Mouse (Mus musculus) limb, embryonic 13.5 days (tissue): ENCODE measurements around the gene Dyrk4. TPM values are rescaled to one million over a fixed set of nuclear protein-coding genes. Genes with fewer than 3 reads are reported as not detected.

Experiments
- ATAC-seq: fragments of 200-750 bp; cut with Nextera tagmentation; 2 replicates; pipeline ENCODE4 v1.8.0; 2017; ENCODE audit warnings: low read depth, moderate number of reproducible peaks, moderate TSS enrichment; ENCODE audit not compliant: low FRiP score
- H3K27ac ChIP-seq: fragments of 300-500 bp; sonication (generic); 2 replicates; pipeline ENCODE4 v1.5.1; 2015; ENCODE audit warnings: inconsistent platforms, mild to moderate bottlenecking, moderate library complexity
- H3K27me3 ChIP-seq: fragments of 300-500 bp; sonication (generic); 2 replicates; pipeline ENCODE4 v1.6.1; 2015; ENCODE audit warnings: mild to moderate bottlenecking, inconsistent platforms
- H3K36me3 ChIP-seq: fragments of 300-500 bp; sonication (generic); 2 replicates; pipeline ENCODE4 v1.6.1; 2015; ENCODE audit warnings: inconsistent platforms, mild to moderate bottlenecking, moderate library complexity
- H3K4me1 ChIP-seq: fragments of 300-500 bp; sonication (generic); 2 replicates; pipeline ENCODE4 v1.6.1; 2015; ENCODE audit warnings: inconsistent platforms
- H3K4me2 ChIP-seq: fragments of 300-500 bp; sonication (generic); replicated peaks from 2 replicates; pipeline ENCODE4 v1.6.1; 2015; ENCODE audit warnings: inconsistent platforms, mild to moderate bottlenecking, moderate library complexity
- H3K4me3 ChIP-seq: fragments of 300-500 bp; sonication (generic); 2 replicates; pipeline ENCODE4 v1.5.1; 2015; ENCODE audit warnings: moderate library complexity, mild to moderate bottlenecking, inconsistent platforms
- H3K9ac ChIP-seq: fragments of 300-500 bp; sonication (generic); 2 replicates; pipeline ENCODE4 v1.6.1; 2015; ENCODE audit warnings: mild to moderate bottlenecking, inconsistent platforms
- H3K9me3 ChIP-seq: fragments of 300-500 bp; sonication (generic); 2 replicates; pipeline ENCODE4 v1.6.1; 2016; ENCODE audit warnings: inconsistent platforms
- WGBS: fragments of 180-500 bp; shearing (Covaris S2); methylation state at CpG from one replicate; pipeline ENCODE4 v1.1.7; 2015; 5-methylcytosine and 5-hydroxymethylcytosine counted together
- polyA plus RNA-seq: library from polyadenylated mRNA; unstranded; fragments of >200 nt; fragmentation: Nextera tagmentation; extraction: Ambion mirVana; gene quantifications from 2 replicates; pipeline ENCODE4 v1.2.1, GENCODE M21; 2015

The Dyrk4 gene
- polyA plus RNA-seq = not detected in 2 replicates

GRCm38 (mm10) chr6:126921111-126921881, at the start of gene Dyrk4:
TSS of gene Dyrk4 (minus strand) at chr6:126921839.
- no peak for ATAC-seq
- Histone ChIP-seq H3K9me3 (no peaks in the 10 kb centered on the region), H3K4me1 (0 out of 2 replicates have a peak, but pooled peaks cover 4% of the 10 kb centered on the region), H3K4me3 (peak within 1 kb of the TSS; percentile 18; the same call in 1 of the 2 replicates), H3K9ac (no peak within 1 kb of the TSS), H3K36me3 (peaks cover 41% of the 10 kb centered on the region), H3K27ac (no peak within 1 kb of the TSS; the same call in 1 of the 2 replicates), H3K27me3 (no peaks in the 10 kb centered on the region), H3K4me2 (peak within 1 kb of the TSS; percentile 49)
- 9% methylated on average over 21 of the region's 21 CpGs for WGBS

GRCm38 (mm10) chr6:126966241-126967026, 44.8 kb upstream of the Dyrk4 start:
- H3K27ac ChIP-seq = no peak overlapping the region
- no peaks in the 10 kb centered on the region for H3K9me3 ChIP-seq
- 90% methylated on average over 14 of the region's 14 CpGs for WGBS
- H3K4me3 ChIP-seq = no peak overlapping the region
- H3K4me1 ChIP-seq = peaks cover 9% of the 10 kb centered on the region
- no peak overlapping the region for H3K9ac ChIP-seq
- H3K27me3 ChIP-seq = no peaks in the 10 kb centered on the region
- H3K36me3 ChIP-seq = peaks cover 21% of the 10 kb centered on the region
- H3K4me2 ChIP-seq = no peak overlapping the region
- no peak for ATAC-seq

- Histone ChIP-seq H3K9ac (no peak overlapping the region), H3K4me2 (no peak overlapping the region), H3K36me3 (peaks cover 21% of the 10 kb centered on the region), H3K4me3 (no peak overlapping the region), H3K4me1 (no peaks in the 10 kb centered on the region), H3K27ac (no peak overlapping the region), H3K9me3 (no peaks in the 10 kb centered on the region), H3K27me3 (no peaks in the 10 kb centered on the region)
- 75% methylated on average over 9 of the region's 9 CpGs for WGBS
- no peak for ATAC-seq
Measured at GRCm38 (mm10) chr6:126963426-126963825, 41.8 kb upstream of the Dyrk4 start.

- no peak overlapping the region for H3K9ac ChIP-seq
- no peaks in the 10 kb centered on the region for H3K9me3 ChIP-seq
- no peak overlapping the region for H3K4me3 ChIP-seq
- H3K4me1 ChIP-seq = no peaks in the 10 kb centered on the region
- peaks cover 15% of the 10 kb centered on the region for H3K36me3 ChIP-seq
- H3K27me3 ChIP-seq = no peaks in the 10 kb centered on the region
- no peak overlapping the region for H3K4me2 ChIP-seq
- ATAC-seq = no peak
- no peak overlapping the region for H3K27ac ChIP-seq
- WGBS = 82% methylated on average over 5 of the region's 5 CpGs
Measured at GRCm38 (mm10) chr6:126962709-126963108, 41.1 kb upstream of the Dyrk4 start.

- H3K4me3 ChIP-seq = no peak overlapping the region
- no peaks in the 10 kb centered on the region for H3K4me1 ChIP-seq
- H3K27me3 ChIP-seq = no peaks in the 10 kb centered on the region
- 83% methylated on average over 8 of the region's 8 CpGs for WGBS
- no peak for ATAC-seq
- H3K9ac ChIP-seq = no peak overlapping the region
- H3K36me3 ChIP-seq = peaks cover 19% of the 10 kb centered on the region
- no peak overlapping the region for H3K4me2 ChIP-seq
- H3K27ac ChIP-seq = no peak overlapping the region
- no peaks in the 10 kb centered on the region for H3K9me3 ChIP-seq
Measured at GRCm38 (mm10) chr6:126961371-126962018, 39.9 kb upstream of the Dyrk4 start.

- no peak overlapping the region for H3K4me2 ChIP-seq
- no peak for ATAC-seq
- H3K36me3 ChIP-seq = peaks cover 22% of the 10 kb centered on the region
- no peaks in the 10 kb centered on the region for H3K27me3 ChIP-seq
- H3K9me3 ChIP-seq = no peaks in the 10 kb centered on the region
- WGBS = 9% methylated on average over 10 of the region's 10 CpGs
- no peak overlapping the region for H3K4me3 ChIP-seq
- no peak overlapping the region for H3K9ac ChIP-seq
- no peak overlapping the region for H3K27ac ChIP-seq
- H3K4me1 ChIP-seq = no peaks in the 10 kb centered on the region
Measured at GRCm38 (mm10) chr6:126955734-126956133, 34.1 kb upstream of the Dyrk4 start.

- Histone ChIP-seq H3K4me1 (no peaks in the 10 kb centered on the region), H3K36me3 (peaks cover 31% of the 10 kb centered on the region), H3K9me3 (no peaks in the 10 kb centered on the region), H3K27ac (no peak overlapping the region), H3K4me3 (no peak overlapping the region), H3K9ac (no peak overlapping the region), H3K4me2 (no peak overlapping the region), H3K27me3 (no peaks in the 10 kb centered on the region)
- no peak for ATAC-seq
- WGBS = 92% methylated on average over 4 of the region's 4 CpGs
Measured at GRCm38 (mm10) chr6:126948336-126948735, 26.7 kb upstream of the Dyrk4 start.

- ATAC-seq = no peak
- 4% methylated on average over 5 of the region's 5 CpGs for WGBS
Measured at GRCm38 (mm10) chr6:126940451-126940850, 18.8 kb upstream of the Dyrk4 start.

GRCm38 (mm10) chr6:126939487-126940171, 18.0 kb upstream of the Dyrk4 start, which contains the start of the genes Rad51ap1 and D6Wsu163e:
TSS of gene Rad51ap1 (minus strand) at chr6:126939587.
TSS of gene D6Wsu163e (plus strand) at chr6:126939962.
- H3K4me3 ChIP-seq = peak within 1 kb of the TSS; percentile 73
- peak within 1 kb of the TSS; percentile 81 for H3K9ac ChIP-seq
- no peaks in the 10 kb centered on the region for H3K9me3 ChIP-seq
- H3K27ac ChIP-seq = no peak within 1 kb of the TSS
- H3K36me3 ChIP-seq = peaks cover 12% of the 10 kb centered on the region
- H3K4me1 ChIP-seq = peaks cover 28% of the 10 kb centered on the region
- H3K4me2 ChIP-seq = peak within 1 kb of the TSS; percentile 96
- H3K27me3 ChIP-seq = no peaks in the 10 kb centered on the region
- peak; percentile 99 for ATAC-seq
- WGBS = under 1% methylated on average over 33 of the region's 33 CpGs

More at GRCm38 (mm10) chr6:126940451-126940850, 18.8 kb upstream of the Dyrk4 start:
- Histone ChIP-seq H3K4me3 (peak overlapping the region; percentile 73), H3K4me2 (peak overlapping the region; percentile 96), H3K36me3 (peaks cover 15% of the 10 kb centered on the region), H3K27ac (no peak overlapping the region), H3K4me1 (peaks cover 28% of the 10 kb centered on the region), H3K27me3 (no peaks in the 10 kb centered on the region), H3K9ac (peak overlapping the region; percentile 81), H3K9me3 (no peaks in the 10 kb centered on the region)

GRCm38 (mm10) chr6:126938853-126939486, 17.3 kb upstream of the Dyrk4 start:
- H3K9ac ChIP-seq = peak overlapping the region; percentile 81
- H3K9me3 ChIP-seq = no peaks in the 10 kb centered on the region
- ATAC-seq = peak; percentile 44
- peaks cover 15% of the 10 kb centered on the region for H3K36me3 ChIP-seq
- under 1% methylated on average over 31 of the region's 31 CpGs for WGBS
- H3K27ac ChIP-seq = no peak overlapping the region
- no peaks in the 10 kb centered on the region for H3K27me3 ChIP-seq
- peaks cover 28% of the 10 kb centered on the region for H3K4me1 ChIP-seq
- peak overlapping the region; percentile 73 for H3K4me3 ChIP-seq
- peak overlapping the region; percentile 96 for H3K4me2 ChIP-seq

GRCm38 (mm10) chr6:126938047-126938446, 16.4 kb upstream of the Dyrk4 start:
- H3K36me3 ChIP-seq = peaks cover 22% of the 10 kb centered on the region
- no peaks in the 10 kb centered on the region for H3K27me3 ChIP-seq
- ATAC-seq = no peak
- H3K27ac ChIP-seq = no peak overlapping the region
- 89% methylated on average over 2 of the region's 2 CpGs for WGBS
- 0 out of 2 replicates have a peak overlapping the region, but pooled peaks have one; percentile 8 for H3K9ac ChIP-seq
- no peaks in the 10 kb centered on the region for H3K9me3 ChIP-seq
- peak overlapping the region; percentile 96 for H3K4me2 ChIP-seq
- peak overlapping the region; percentile 73 for H3K4me3 ChIP-seq
- peaks cover 28% of the 10 kb centered on the region for H3K4me1 ChIP-seq
